7 mouse cellular contexts compared by ENCODE assay signal in genomic region chr5:120649374-120649933, GRCm38 (mm10). TPM values are rescaled to one million over a fixed set of nuclear protein-coding genes. Genes with fewer than 3 reads are reported as not detected.
A peak's percentile ranks its signal among the peaks of the same experiment; 100 is the strongest.
DNase-seq lines count a peak whose midpoint lies in the region; ATAC-seq and TF ChIP-seq lines count a peak whose summit lies in the region.

No protein-coding gene starts in this region.

- WGBS in forebrain, embryonic 14.5 days, result 2% methylated on average over 20 of the region's 21 CpGs
- WGBS in liver, embryonic 15.5 days (ENCODE audit: insufficient replicate concordance), result 7% methylated on average over 21 of the region's 21 CpGs
- 3% methylated on average over 21 of the region's 21 CpGs for WGBS in thymus, adult 2 months

- H3K27me3 ChIP-seq in forebrain, embryonic 14.5 days (replicated peaks; ENCODE audit: control insufficient read depth, insufficient read depth, low read length), result peaks cover 19% of the 10 kb centered on the region
- H3K27me3 ChIP-seq in liver, embryonic 15.5 days, result peaks cover 70% of the 10 kb centered on the region
- H3K27me3 ChIP-seq in thymus, adult 2 months (ENCODE audit: control insufficient read depth, insufficient read depth, low read length), result no peaks in the 10 kb centered on the region

- H3K9me3 ChIP-seq in forebrain, embryonic 14.5 days (replicated peaks; ENCODE audit: control insufficient read depth, low read length), result no peaks in the 10 kb centered on the region
- no peaks in the 10 kb centered on the region for H3K9me3 ChIP-seq in liver, embryonic 15.5 days (replicated peaks)

- peak overlapping the region; percentile 42 for H3K4me2 ChIP-seq in forebrain, embryonic 14.5 days (ENCODE audit: low read length)
- peak overlapping the region; percentile 67 for H3K4me2 ChIP-seq in liver, embryonic 15.5 days

- peak overlapping the region; percentile 88 for H3K27ac ChIP-seq in left cerebral cortex, adult 2 months
- H3K27ac ChIP-seq in cortical plate, adult 2 months (ENCODE audit: insufficient read depth, low read length), result peak overlapping the region; percentile 79
- no peak overlapping the region for H3K27ac ChIP-seq in forebrain, embryonic 14.5 days (ENCODE audit: low read depth, low read length)
- no peak overlapping the region for H3K27ac ChIP-seq in liver, embryonic 15.5 days (replicated peaks)
- no peak overlapping the region for H3K27ac ChIP-seq in thymus, adult 2 months (ENCODE audit: control insufficient read depth, insufficient read depth, low read length)

- H3K9ac ChIP-seq in forebrain, embryonic 14.5 days (ENCODE audit: low read length), result no peak overlapping the region
- H3K9ac ChIP-seq in liver, embryonic 15.5 days, result no peak overlapping the region; the same call in 1 of the 2 replicates

- peak overlapping the region; percentile 70 for H3K4me3 ChIP-seq in left cerebral cortex, adult 2 months
- H3K4me3 ChIP-seq in cortical plate, adult 2 months (ENCODE audit: insufficient read depth, low read length), result peak overlapping the region; percentile 73
- H3K4me3 ChIP-seq in forebrain, embryonic 14.5 days (ENCODE audit: low read depth, low read length), result peak overlapping the region; percentile 18; the same call in 1 of the 2 replicates
- peak overlapping the region; percentile 41 for H3K4me3 ChIP-seq in liver, embryonic 15.5 days (replicated peaks)
- peak overlapping the region; percentile 67 for H3K4me3 ChIP-seq in thymus, adult 2 months (ENCODE audit: control insufficient read depth, insufficient read depth, low read length)

- peak in 1 of 2 experiments; percentile 37 for DNase-seq in left cerebral cortex, adult 2 months (ENCODE audit: extremely low spot score in 1 of 2, low spot score in 2 of 2)
- DNase-seq in left cerebral cortex, adult 18-20 months (ENCODE audit: low spot score in 2 of 2), result no peak
- DNase-seq in forebrain, embryonic 14.5 days (ENCODE audit: low spot score), result no peak
- DNase-seq in thymus, adult 2 months, result peak; percentile 63

- TF ChIP-seq CTCF in left cerebral cortex, adult 2 months (IDR thresholded peaks at IDR 0.05), result no peak
- TF ChIP-seq CTCF in cortical plate, adult 2 months (IDR thresholded peaks at IDR 0.05; ENCODE audit: extremely low read depth, insufficient read depth, low read length), result no peak
- TF ChIP-seq CTCF in thymus, adult 2 months (IDR thresholded peaks at IDR 0.05; ENCODE audit: borderline replicate concordance, control insufficient read depth, extremely low read depth, insufficient read depth, low read length, poor library complexity), result peak; percentile 40; the same call in 1 of the 2 replicates

- ATAC-seq in forebrain, embryonic 14.5 days, result no peak; the same call in 1 of the 2 replicates
- ATAC-seq in liver, embryonic 15.5 days (ENCODE audit: insufficient read depth), result 0 out of 2 replicates have a peak, but pooled peaks have one; percentile 5
- ATAC-seq in cerebellum, adult (ENCODE audit: insufficient number of reproducible peaks, low FRiP score, low TSS enrichment), result no peak

- intact Hi-C loops in left cerebral cortex, adult 2 months (cut with DNase I), result loop anchor here (2.0 kb wide), 1 partner anchor 23 kb away; no protein-coding TSS in a partner anchor

- H3K4me1 ChIP-seq in cortical plate, adult 2 months (ENCODE audit: control insufficient read depth, insufficient read depth, low read length), result peaks cover 9% of the 10 kb centered on the region
- peaks cover 10% of the 10 kb centered on the region; the same call in 1 of the 2 replicates for H3K4me1 ChIP-seq in forebrain, embryonic 14.5 days (ENCODE audit: control insufficient read depth, insufficient read depth, low read length)
- H3K4me1 ChIP-seq in liver, embryonic 15.5 days (replicated peaks), result peaks cover 23% of the 10 kb centered on the region
- H3K4me1 ChIP-seq in thymus, adult 2 months (replicated peaks; ENCODE audit: control insufficient read depth, insufficient read depth, low read length), result peaks cover 37% of the 10 kb centered on the region

- no peak for TF ChIP-seq POLR2A in cortical plate, adult 2 months (IDR thresholded peaks at IDR 0.05; ENCODE audit: extremely low read depth, insufficient read depth, low read length)
- no peak for TF ChIP-seq POLR2A in thymus, adult 2 months (IDR thresholded peaks at IDR 0.05; ENCODE audit: control insufficient read depth, extremely low read depth, insufficient read depth, low read length, poor library complexity)

- H3K36me3 ChIP-seq in forebrain, embryonic 14.5 days (ENCODE audit: control insufficient read depth, insufficient read depth, low read length), result no peaks in the 10 kb centered on the region
- no peaks in the 10 kb centered on the region for H3K36me3 ChIP-seq in liver, embryonic 15.5 days (replicated peaks)
- no peaks in the 10 kb centered on the region for H3K36me3 ChIP-seq in thymus, adult 2 months (ENCODE audit: control insufficient read depth, insufficient read depth, low read length)

RNA-seq across cellular contexts. Expression of gene Rasal1, which starts 0.8 kb away (rescaled TPM):
- 10 to 100 TPM; 85.3 TPM for total RNA-seq in left cerebral cortex, adult 2 months (2021)
- total RNA-seq in left cerebral cortex, adult 18-20 months (2021), result 10 to 100 TPM; 70.5 to 83.0 TPM
- polyA plus RNA-seq in cortical plate, adult 2 months (2012; rRNA removed), result 88.7 and 99.4 TPM in 2 replicates
- polyA plus RNA-seq in forebrain, embryonic 14.5 days (2014; fragmentation: Nextera tagmentation; extraction: Ambion mirVana), result 1.5 and 3.2 TPM in 2 replicates
- polyA plus RNA-seq in liver, embryonic 15.5 days (2015; fragmentation: Nextera tagmentation; extraction: Ambion mirVana), result 0.07 and 0.32 TPM in 2 replicates
- 27.7 and 28.0 TPM in 2 replicates for polyA plus RNA-seq in thymus, adult 2 months (2012; rRNA removed)

RNA-seq across cellular contexts. Expression of gene Cfap73, which starts 15.4 kb away (rescaled TPM):
- under 1 TPM in 1 of 2 experiments, not detected in 1; 0.52 TPM for total RNA-seq in left cerebral cortex, adult 2 months (2021)
- not detected for total RNA-seq in left cerebral cortex, adult 18-20 months (2021)
- polyA plus RNA-seq in cortical plate, adult 2 months (2012; rRNA removed), result 0.10 and 0.19 TPM in 2 replicates
- 0.19 and 0.57 TPM in 2 replicates for polyA plus RNA-seq in forebrain, embryonic 14.5 days (2014; fragmentation: Nextera tagmentation; extraction: Ambion mirVana)
- not detected in 2 replicates for polyA plus RNA-seq in liver, embryonic 15.5 days (2015; fragmentation: Nextera tagmentation; extraction: Ambion mirVana)
- polyA plus RNA-seq in thymus, adult 2 months (2012; rRNA removed), result 0.15 and 0.33 TPM in 2 replicates

RNA-seq across cellular contexts. Expression of gene Ddx54, which starts 36.9 kb away (rescaled TPM):
- total RNA-seq in left cerebral cortex, adult 2 months (2021), result 10 to 100 TPM; 38.6 to 41.0 TPM
- 10 to 100 TPM; 34.0 to 41.6 TPM for total RNA-seq in left cerebral cortex, adult 18-20 months (2021)
- polyA plus RNA-seq in cortical plate, adult 2 months (2012; rRNA removed), result 30.3 and 31.0 TPM in 2 replicates
- 26.9 and 33.1 TPM in 2 replicates for polyA plus RNA-seq in forebrain, embryonic 14.5 days (2014; fragmentation: Nextera tagmentation; extraction: Ambion mirVana)
- 16.2 and 17.7 TPM in 2 replicates for polyA plus RNA-seq in liver, embryonic 15.5 days (2015; fragmentation: Nextera tagmentation; extraction: Ambion mirVana)
- 429 and 448 TPM in 2 replicates for polyA plus RNA-seq in thymus, adult 2 months (2012; rRNA removed)

RNA-seq across cellular contexts. Expression of gene Rita1, which starts 37.1 kb away (rescaled TPM):
- total RNA-seq in left cerebral cortex, adult 2 months (2021), result 10 to 100 TPM; 29.5 to 29.9 TPM
- 10 to 100 TPM; 28.7 to 31.0 TPM for total RNA-seq in left cerebral cortex, adult 18-20 months (2021)
- polyA plus RNA-seq in cortical plate, adult 2 months (2012; rRNA removed), result 39.6 and 40.8 TPM in 2 replicates
- 15.9 and 18.3 TPM in 2 replicates for polyA plus RNA-seq in forebrain, embryonic 14.5 days (2014; fragmentation: Nextera tagmentation; extraction: Ambion mirVana)
- polyA plus RNA-seq in liver, embryonic 15.5 days (2015; fragmentation: Nextera tagmentation; extraction: Ambion mirVana), result 4.0 TPM in 2 replicates
- polyA plus RNA-seq in thymus, adult 2 months (2012; rRNA removed), result 18.8 and 20.6 TPM in 2 replicates

Comparison
In these comparisons a context has a peak if more than half of its experiments do, and no peak if none do; other contexts are left out.
1. H3K27ac ChIP-seq: peak in left cerebral cortex, adult 2 months (single experiment) and cortical plate, adult 2 months (single experiment); none in forebrain, embryonic 14.5 days (single experiment), liver, embryonic 15.5 days (single experiment) and thymus, adult 2 months (single experiment).
2. H3K4me3 ChIP-seq: peak in every context shown above with its lines; median percentile 73 in cortical plate, adult 2 months; 70 in left cerebral cortex, adult 2 months; 67 in thymus, adult 2 months; 41 in liver, embryonic 15.5 days; 18 in forebrain, embryonic 14.5 days.
3. RNA of gene Ddx54, which starts 36.9 kb away (polyA plus RNA-seq): 429 to 448 TPM in thymus, adult 2 months; 30.3 to 31.0 TPM in cortical plate, adult 2 months, 26.9 to 33.1 TPM in forebrain, embryonic 14.5 days and 16.2 to 17.7 TPM in liver, embryonic 15.5 days; every median in the first group is over 10 times any median in the second.